Mouse (Mus musculus) olfactory bulb, adult 2 months (tissue): ENCODE data around the gene Hps5.

Experiments used
- CTCF ChIP-seq: fragments of 200-500 bp; IDR thresholded peaks from 2 replicates; pipeline ENCODE4 v1.5.1; 2012; ENCODE audit warnings: low read depth, mild to moderate bottlenecking, low read length, moderate library complexity; ENCODE audit not compliant: insufficient read depth
- POLR2A ChIP-seq: fragments of 200-500 bp; IDR thresholded peaks from 2 replicates; pipeline ENCODE4 v1.6.1; 2012; ENCODE audit warnings: mild to moderate bottlenecking, low read depth, low read length, moderate library complexity; ENCODE audit not compliant: insufficient read depth

GRCm38 (mm10) chr7:46770706-46771105 is 25.2 kb downstream of the Hps5 start:
- TF ChIP-seq CTCF: peak; percentile 51
- no peak for TF ChIP-seq POLR2A
